Mouse (Mus musculus): Measurements from ENCODE around the gene Card9. TPM values are rescaled to one million over a fixed set of nuclear protein-coding genes. Genes with fewer than 3 reads are reported as not detected.
"Not testable (repeated sequence)": the region's sequence is repeated elsewhere in the genome, so short reads cannot be mapped to it uniquely, and the experiment has no call there.

Card9 gene
- polyA plus RNA-seq, 1 experiment = 3.7 TPM

DNA sequence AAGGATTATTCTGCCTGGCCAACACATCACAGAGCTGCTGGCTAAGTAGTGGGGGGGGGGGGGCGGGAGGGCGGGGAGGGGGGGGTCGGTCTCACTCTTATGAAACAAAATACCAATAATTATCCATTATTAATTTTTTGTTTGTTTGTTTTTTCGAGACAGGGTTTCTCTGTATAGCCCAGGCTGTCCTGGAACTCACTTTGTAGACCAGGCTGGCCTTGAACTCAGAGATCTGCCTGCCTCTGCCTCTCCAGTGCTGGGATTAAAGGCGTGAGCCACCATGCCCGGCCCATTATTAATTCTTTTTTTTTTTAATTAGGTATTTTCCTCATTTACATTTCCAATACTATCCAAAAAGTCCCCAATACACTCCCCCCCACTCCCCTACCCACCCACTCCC, 20.2 kb upstream of the Card9 start:
- H3K27ac ChIP-seq (replicated peaks; ENCODE audit: low read depth, low read length); H3K4me1 ChIP-seq (ENCODE audit: control insufficient read depth, insufficient read depth, insufficient read length, low read length): not testable (repeated sequence)
- H3K4me3 ChIP-seq (ENCODE audit: insufficient read depth, low read depth, low read length) = peak overlapping the region; percentile 66

DNA sequence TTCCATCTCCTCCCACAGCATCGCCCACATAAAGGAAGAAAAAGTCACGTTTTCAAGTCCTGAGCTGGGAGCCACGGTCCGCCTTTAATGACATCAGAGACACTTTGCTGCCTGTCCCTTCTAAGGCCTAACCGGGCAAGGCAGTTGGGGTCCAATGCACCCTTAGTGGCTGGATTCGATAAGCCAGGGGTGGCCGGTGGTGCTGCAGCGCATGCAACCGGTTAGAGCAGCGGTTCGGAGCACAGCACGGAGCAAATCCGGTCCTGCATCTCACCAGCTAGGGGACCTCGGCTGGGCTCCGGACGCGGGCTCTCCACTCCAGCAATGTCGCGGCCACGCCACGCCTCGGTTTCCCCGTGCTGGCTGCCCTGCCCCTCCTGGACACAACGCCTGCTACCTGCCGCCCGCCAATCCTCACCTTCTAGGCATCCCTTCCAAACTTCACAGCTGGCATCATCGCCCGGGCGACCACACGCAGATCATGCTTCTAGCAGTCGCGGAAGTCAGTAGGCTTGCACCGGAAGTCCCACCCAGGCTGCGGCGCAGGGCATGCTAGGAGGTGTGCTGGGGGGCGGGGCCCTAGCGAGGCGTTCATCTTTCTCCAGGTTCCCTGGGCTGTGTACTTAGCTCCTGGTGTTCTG, 19.5 kb upstream of the Card9 start, which contains the start of gene Snapc4:
TSS of gene Snapc4 (minus strand) at position 523 of the 641 bp plus-strand sequence.
- H3K4me1 ChIP-seq (ENCODE audit: control insufficient read depth, insufficient read depth, insufficient read length, low read length) = no peaks in the 10 kb centered on the region
- no peak within 1 kb of the TSS for H3K27ac ChIP-seq (replicated peaks; ENCODE audit: low read depth, low read length)
- peak within 1 kb of the TSS; percentile 66 for H3K4me3 ChIP-seq (ENCODE audit: insufficient read depth, low read depth, low read length)

DNA sequence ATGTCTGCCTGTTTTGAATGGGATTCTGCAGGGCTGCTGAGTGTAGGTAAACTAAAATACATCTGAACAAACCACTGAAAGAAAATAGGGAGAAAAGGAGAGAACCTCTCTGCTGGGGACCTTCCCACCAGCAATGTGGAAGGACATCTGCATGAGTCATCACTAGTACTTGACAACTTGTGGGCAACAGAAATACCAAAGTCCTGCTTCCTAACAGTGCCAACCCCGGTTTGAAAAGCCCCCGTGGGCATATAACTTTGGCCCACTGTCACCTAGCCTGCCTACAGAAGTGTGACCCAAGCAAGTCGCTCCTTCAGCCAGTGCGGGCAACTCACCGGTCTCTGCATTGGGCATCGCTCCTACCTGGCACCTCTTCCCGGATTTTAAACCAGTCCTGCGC, 11.7 kb upstream of the Card9 start:
- no peak overlapping the region for H3K27ac ChIP-seq (replicated peaks; ENCODE audit: low read depth, low read length)
- H3K4me3 ChIP-seq (ENCODE audit: insufficient read depth, low read depth, low read length) = no peak overlapping the region
- no peaks in the 10 kb centered on the region for H3K4me1 ChIP-seq (ENCODE audit: control insufficient read depth, insufficient read depth, insufficient read length, low read length)

- no peaks in the 10 kb centered on the region for H3K4me1 ChIP-seq (ENCODE audit: control insufficient read depth, insufficient read depth, insufficient read length, low read length)
- H3K27ac ChIP-seq (replicated peaks; ENCODE audit: low read depth, low read length) = no peak overlapping the region
- no peak overlapping the region for H3K4me3 ChIP-seq (ENCODE audit: insufficient read depth, low read depth, low read length)
These were observed 7.9 kb upstream of the Card9 start for GRCm38 (mm10) chr2:26368572-26368971.

GRCm38 (mm10) chr2:26367911-26368310, 7.2 kb upstream of the Card9 start:
- Histone ChIP-seq H3K4me3 (ENCODE audit: insufficient read depth, low read depth, low read length) (no peak overlapping the region), H3K27ac (replicated peaks; ENCODE audit: low read depth, low read length) (no peak overlapping the region), H3K4me1 (ENCODE audit: control insufficient read depth, insufficient read depth, insufficient read length, low read length) (no peaks in the 10 kb centered on the region)

GRCm38 (mm10) chr2:26364738-26365465, 4.2 kb upstream of the Card9 start:
- peaks cover 3% of the 10 kb centered on the region; the same call in 1 of the 2 replicates for H3K4me1 ChIP-seq (ENCODE audit: control insufficient read depth, insufficient read depth, insufficient read length, low read length)
- H3K4me3 ChIP-seq (ENCODE audit: insufficient read depth, low read depth, low read length) = no peak overlapping the region
- H3K27ac ChIP-seq (replicated peaks; ENCODE audit: low read depth, low read length) = no peak overlapping the region

DNA sequence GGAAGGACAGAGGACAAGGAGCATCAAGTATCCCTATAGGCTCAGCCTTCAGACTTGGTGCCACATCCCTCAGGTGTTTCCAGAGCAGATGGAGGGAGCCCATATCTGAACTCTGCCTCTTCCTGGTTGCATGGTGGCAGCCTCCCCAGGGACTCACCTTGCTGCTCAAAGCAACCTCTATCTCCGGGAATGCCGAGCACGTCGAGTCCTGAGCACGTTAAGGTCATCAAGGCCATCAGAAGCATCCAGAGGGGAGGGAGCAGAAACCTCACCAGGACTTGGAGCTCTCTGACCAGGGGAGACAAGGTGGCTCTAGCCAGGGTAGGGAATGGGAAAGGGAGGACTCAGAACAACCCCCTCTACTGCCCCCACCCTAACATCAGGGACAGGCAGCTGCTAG, 2.8 kb upstream of the Card9 start:
- peaks cover 8% of the 10 kb centered on the region; the same call in 1 of the 2 replicates for H3K4me1 ChIP-seq (ENCODE audit: control insufficient read depth, insufficient read depth, insufficient read length, low read length)
- no peak overlapping the region for H3K4me3 ChIP-seq (ENCODE audit: insufficient read depth, low read depth, low read length)
- H3K27ac ChIP-seq (replicated peaks; ENCODE audit: low read depth, low read length) = no peak overlapping the region

DNA sequence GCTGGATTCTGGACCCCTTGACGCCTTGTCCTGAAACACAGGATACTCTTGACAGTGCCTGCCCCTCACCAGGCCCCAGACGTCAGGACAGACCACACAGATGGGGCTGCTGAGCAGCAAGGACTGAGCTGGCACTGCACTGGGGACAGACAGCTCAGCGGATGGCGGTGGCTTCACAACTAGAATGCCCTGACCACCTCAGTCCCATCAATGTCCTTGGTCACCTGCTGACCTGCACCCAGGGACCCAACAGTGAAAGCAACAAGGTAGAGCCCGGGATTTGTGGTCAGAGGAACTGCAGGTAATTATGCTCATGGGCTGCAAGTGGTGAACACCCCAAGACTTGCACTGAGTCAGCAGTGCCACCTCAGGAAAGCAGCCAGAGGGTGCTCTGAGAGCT, 2.3 kb upstream of the Card9 start:
- H3K4me3 ChIP-seq (ENCODE audit: insufficient read depth, low read depth, low read length) = no peak overlapping the region
- peaks cover 8% of the 10 kb centered on the region; the same call in 1 of the 2 replicates for H3K4me1 ChIP-seq (ENCODE audit: control insufficient read depth, insufficient read depth, insufficient read length, low read length)
- no peak overlapping the region for H3K27ac ChIP-seq (replicated peaks; ENCODE audit: low read depth, low read length)

GRCm38 (mm10) chr2:26359983-26360382, 735 bp downstream of the Card9 start:
- Histone ChIP-seq H3K4me3 (ENCODE audit: insufficient read depth, low read depth, low read length) (no peak overlapping the region), H3K4me1 (ENCODE audit: control insufficient read depth, insufficient read depth, insufficient read length, low read length) (peaks cover 8% of the 10 kb centered on the region; the same call in 1 of the 2 replicates), H3K27ac (replicated peaks; ENCODE audit: low read depth, low read length) (peak overlapping the region; percentile 73)

DNA sequence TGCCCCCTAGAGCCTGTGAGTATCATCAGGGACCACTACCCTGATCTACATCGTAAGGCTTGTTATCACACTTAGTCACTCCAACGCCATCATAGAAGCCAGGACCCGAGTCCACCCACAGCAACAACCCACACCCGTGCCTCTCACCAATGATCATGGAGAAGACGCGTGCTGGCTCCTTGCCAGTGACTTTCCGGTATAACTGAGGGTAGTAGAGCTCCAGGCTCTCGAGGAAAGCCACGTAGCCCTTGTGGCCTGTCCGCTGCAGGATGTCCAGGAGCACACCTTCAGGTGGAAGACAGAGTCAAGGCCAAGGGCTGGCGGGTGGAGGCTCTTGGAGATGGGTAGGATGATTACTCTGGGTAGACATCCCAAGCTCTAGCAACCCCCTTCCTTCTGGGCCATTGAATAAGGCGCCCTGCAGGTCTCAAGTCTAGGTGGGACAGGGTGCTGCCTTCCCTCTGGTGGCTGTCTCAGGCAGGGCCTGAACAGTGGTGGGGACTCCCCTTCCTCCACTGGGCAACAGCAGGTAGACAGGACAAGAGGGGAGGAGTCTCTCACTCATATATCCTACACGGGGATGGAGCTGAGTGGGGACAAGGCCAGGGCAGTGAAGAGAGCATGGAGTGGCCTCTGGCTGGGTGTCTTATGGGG, 1.9 kb downstream of the Card9 start:
- H3K4me3 ChIP-seq (ENCODE audit: insufficient read depth, low read depth, low read length) = no peak overlapping the region
- H3K4me1 ChIP-seq (ENCODE audit: control insufficient read depth, insufficient read depth, insufficient read length, low read length) = peaks cover 8% of the 10 kb centered on the region; the same call in 1 of the 2 replicates
- no peak overlapping the region for H3K27ac ChIP-seq (replicated peaks; ENCODE audit: low read depth, low read length)

- H3K4me3 ChIP-seq (ENCODE audit: insufficient read depth, low read depth, low read length) = no peak overlapping the region
- peaks cover 12% of the 10 kb centered on the region; the same call in 1 of the 2 replicates for H3K4me1 ChIP-seq (ENCODE audit: control insufficient read depth, insufficient read depth, insufficient read length, low read length)
- H3K27ac ChIP-seq (replicated peaks; ENCODE audit: low read depth, low read length) = no peak overlapping the region
These were observed 3.2 kb downstream of the Card9 start for GRCm38 (mm10) chr2:26357484-26357883.

DNA sequence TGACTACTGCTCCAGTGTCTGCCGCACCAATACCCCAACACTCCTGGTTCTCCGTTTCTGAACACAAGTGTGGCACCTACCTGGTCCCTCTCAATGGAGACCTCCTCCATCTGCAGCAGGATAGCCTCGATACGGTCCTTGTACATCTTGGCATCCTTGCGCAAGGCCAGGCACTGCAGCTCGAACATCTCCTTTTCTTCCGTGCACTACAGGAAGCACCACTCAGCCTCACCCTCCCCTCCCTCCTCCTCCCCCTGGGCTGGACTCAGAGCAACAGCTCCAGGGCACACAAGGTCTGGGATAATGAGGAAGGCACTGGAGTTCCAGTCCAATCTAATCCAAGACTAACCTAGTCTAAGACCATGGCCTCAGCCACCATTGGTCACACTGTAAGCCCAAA, 4.0 kb downstream of the Card9 start:
- H3K4me1 ChIP-seq (ENCODE audit: control insufficient read depth, insufficient read depth, insufficient read length, low read length) = peaks cover 13% of the 10 kb centered on the region; the same call in 1 of the 2 replicates
- no peak overlapping the region for H3K27ac ChIP-seq (replicated peaks; ENCODE audit: low read depth, low read length)
- no peak overlapping the region for H3K4me3 ChIP-seq (ENCODE audit: insufficient read depth, low read depth, low read length)

- Histone ChIP-seq H3K27ac (replicated peaks; ENCODE audit: low read depth, low read length) (no peak overlapping the region), H3K4me3 (ENCODE audit: insufficient read depth, low read depth, low read length) (no peak overlapping the region), H3K4me1 (ENCODE audit: control insufficient read depth, insufficient read depth, insufficient read length, low read length) (peaks cover 14% of the 10 kb centered on the region; the same call in 1 of the 2 replicates)
These were observed 4.5 kb downstream of the Card9 start for GRCm38 (mm10) chr2:26356231-26356630.

DNA sequence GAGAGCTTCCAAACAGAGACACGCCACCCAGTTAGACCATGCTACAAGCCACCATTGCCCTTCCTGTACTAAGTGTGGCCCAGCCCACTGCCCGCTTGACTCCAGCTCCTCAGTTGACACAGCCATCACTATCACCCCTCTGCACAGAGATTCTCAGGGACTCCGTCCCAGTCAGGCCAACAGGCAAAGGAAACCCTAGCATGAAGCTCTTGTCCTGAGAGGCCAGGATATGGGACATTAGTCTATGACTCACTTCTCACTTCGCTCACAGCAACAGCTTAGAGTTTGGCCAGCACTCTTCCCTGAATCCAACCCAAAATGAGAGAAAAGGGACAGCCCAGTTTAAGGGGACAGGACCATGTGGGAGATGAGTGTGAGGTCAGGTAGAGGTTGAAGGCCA, 6.3 kb downstream of the Card9 start:
- Histone ChIP-seq H3K4me3 (ENCODE audit: insufficient read depth, low read depth, low read length) (no peak overlapping the region), H3K27ac (replicated peaks; ENCODE audit: low read depth, low read length) (no peak overlapping the region), H3K4me1 (ENCODE audit: control insufficient read depth, insufficient read depth, insufficient read length, low read length) (peaks cover 9% of the 10 kb centered on the region; the same call in 1 of the 2 replicates)
